Comparison of ENCODE assay signal across 10 mouse cellular contexts in genomic region chr13:43191290-43191689, GRCm38 (mm10). TPM values are rescaled to one million over a fixed set of nuclear protein-coding genes. Genes with fewer than 3 reads are reported as not detected.
DNase-seq lines count a peak whose midpoint lies in the region; ATAC-seq and TF ChIP-seq lines count a peak whose summit lies in the region.
"Had no signal": no experiment of that assay in that cellular context is flagged by ENCODE, and none has a peak within 500 bp of the region (broad histone marks: within the 10 kb centered on the region; RNA-seq: fewer than 3 reads in every experiment).

No protein-coding gene starts in this region.

- no peak overlapping the region for H3K9ac ChIP-seq in kidney, postnatal 0 days (ENCODE audit: low read depth, low read length)
- H3K9ac ChIP-seq: hindbrain, embryonic 12.5 days had no signal

- intact Hi-C loops in gastrocnemius, adult 2 months (cut with DNase I), result no loop called here

- no peak for TF ChIP-seq POLR2A in testis, adult 2 months (IDR thresholded peaks at IDR 0.05; ENCODE audit: control insufficient read depth, low read depth, low read length)

- 10% methylated on average over 1 of the region's 2 CpGs for WGBS in kidney, postnatal 0 days

- H3K27ac ChIP-seq in gastrocnemius, adult 2 months, result no peak overlapping the region
- no peak overlapping the region for H3K27ac ChIP-seq in kidney, postnatal 0 days
- H3K27ac ChIP-seq in testis, adult 2 months (ENCODE audit: control insufficient read depth, insufficient read depth, low read depth, low read length), result peak overlapping the region; percentile 54; the same call in 1 of the 2 replicates
- H3K27ac ChIP-seq: hindbrain, embryonic 12.5 days had no signal

- TF ChIP-seq CTCF in gastrocnemius, adult 2 months (IDR thresholded peaks at IDR 0.05), result no peak
- TF ChIP-seq CTCF in kidney, postnatal 0 days (IDR thresholded peaks at IDR 0.05; ENCODE audit: low read depth), result no peak
- TF ChIP-seq CTCF in testis, adult 2 months (IDR thresholded peaks at IDR 0.05; ENCODE audit: control insufficient read depth, insufficient read depth, insufficient replicate concordance, low read depth, low read length), result no peak

- no peaks in the 10 kb centered on the region for H3K27me3 ChIP-seq in kidney, postnatal 0 days (ENCODE audit: insufficient read depth, low read length)
- no peaks in the 10 kb centered on the region for H3K27me3 ChIP-seq in testis, adult 2 months (ENCODE audit: control insufficient read depth, insufficient read depth, low read length)
- H3K27me3 ChIP-seq: hindbrain, embryonic 12.5 days had no signal

- DNase-seq in gastrocnemius, adult 2 months, result no peak
- DNase-seq in gastrocnemius, adult 18-20 months (ENCODE audit: low spot score), result no peak
- DNase-seq in kidney, postnatal 0 days (ENCODE audit: low spot score), result no peak
- DNase-seq in kidney, postnatal 14 days, result no peak
- no peak for DNase-seq in testis, postnatal 10 days (ENCODE audit: low spot score)
- no peak for DNase-seq in cerebellum, postnatal 4 days (ENCODE audit: low spot score in 2 of 2)
- no peak for DNase-seq in cerebellum, adult 8-10 months
- DNase-seq: adrenal gland, adult 2 months had no signal

- H3K4me1 ChIP-seq in kidney, postnatal 0 days (replicated peaks; ENCODE audit: insufficient read depth, low read length), result 0 out of 2 replicates have a peak, but pooled peaks cover 13% of the 10 kb centered on the region
- H3K4me1 ChIP-seq in testis, adult 2 months (ENCODE audit: control insufficient read depth, insufficient read depth, low read length), result no peaks in the 10 kb centered on the region; the same call in 1 of the 2 replicates
- H3K4me1 ChIP-seq: hindbrain, embryonic 12.5 days had no signal

- no peaks in the 10 kb centered on the region for H3K36me3 ChIP-seq in kidney, postnatal 0 days (ENCODE audit: insufficient read depth, low read length)
- no peaks in the 10 kb centered on the region for H3K36me3 ChIP-seq in testis, adult 2 months (ENCODE audit: control insufficient read depth, insufficient read depth, low read length)
- H3K36me3 ChIP-seq: hindbrain, embryonic 12.5 days had no signal

- ATAC-seq in kidney, postnatal 0 days (replicated peaks; ENCODE audit: low FRiP score, low read depth), result no peak

- peak overlapping the region; percentile 43; the same call in 1 of the 2 replicates for H3K4me3 ChIP-seq in gastrocnemius, adult 2 months
- H3K4me3 ChIP-seq in kidney, postnatal 0 days (replicated peaks; ENCODE audit: low read depth, low read length), result no peak overlapping the region
- H3K4me3 ChIP-seq in testis, adult 2 months (ENCODE audit: control insufficient read depth, low read depth, low read length), result no peak overlapping the region
- H3K4me3 ChIP-seq: hindbrain, embryonic 12.5 days had no signal

- no peaks in the 10 kb centered on the region for H3K9me3 ChIP-seq in kidney, postnatal 0 days (replicated peaks; ENCODE audit: low read length)
- H3K9me3 ChIP-seq: hindbrain, embryonic 12.5 days had no signal

- H3K4me2 ChIP-seq in kidney, postnatal 0 days (ENCODE audit: low read length), result peak overlapping the region; percentile 54

RNA-seq across cellular contexts. Expression of gene Tbc1d7, which starts 20.0 kb away (rescaled TPM):
- total RNA-seq in gastrocnemius, adult 2 months (2021), result 10 to 100 TPM; 20.7 to 29.4 TPM
- 10 to 100 TPM; 23.4 to 26.3 TPM for total RNA-seq in gastrocnemius, adult 18-20 months (2021)
- polyA plus RNA-seq in kidney, postnatal 0 days (2015; fragmentation: Nextera tagmentation; extraction: Ambion mirVana), result 51.9 and 52.0 TPM in 2 replicates
- 18.1 and 19.6 TPM in 2 replicates for polyA plus RNA-seq in testis, adult 2 months (2012; rRNA removed)
